Mouse (Mus musculus): Measurements from ENCODE around the gene Ubxn6. TPM values are rescaled to one million over a fixed set of nuclear protein-coding genes. Genes with fewer than 3 reads are reported as not detected.
A peak's percentile ranks its signal among the peaks of the same experiment; 100 is the strongest.
"Not testable (repeated sequence)": the region's sequence is repeated elsewhere in the genome, so short reads cannot be mapped to it uniquely, and the experiment has no call there.

Gene Ubxn6
- polyA plus RNA-seq, 1 experiment: 57.1 TPM

DNA sequence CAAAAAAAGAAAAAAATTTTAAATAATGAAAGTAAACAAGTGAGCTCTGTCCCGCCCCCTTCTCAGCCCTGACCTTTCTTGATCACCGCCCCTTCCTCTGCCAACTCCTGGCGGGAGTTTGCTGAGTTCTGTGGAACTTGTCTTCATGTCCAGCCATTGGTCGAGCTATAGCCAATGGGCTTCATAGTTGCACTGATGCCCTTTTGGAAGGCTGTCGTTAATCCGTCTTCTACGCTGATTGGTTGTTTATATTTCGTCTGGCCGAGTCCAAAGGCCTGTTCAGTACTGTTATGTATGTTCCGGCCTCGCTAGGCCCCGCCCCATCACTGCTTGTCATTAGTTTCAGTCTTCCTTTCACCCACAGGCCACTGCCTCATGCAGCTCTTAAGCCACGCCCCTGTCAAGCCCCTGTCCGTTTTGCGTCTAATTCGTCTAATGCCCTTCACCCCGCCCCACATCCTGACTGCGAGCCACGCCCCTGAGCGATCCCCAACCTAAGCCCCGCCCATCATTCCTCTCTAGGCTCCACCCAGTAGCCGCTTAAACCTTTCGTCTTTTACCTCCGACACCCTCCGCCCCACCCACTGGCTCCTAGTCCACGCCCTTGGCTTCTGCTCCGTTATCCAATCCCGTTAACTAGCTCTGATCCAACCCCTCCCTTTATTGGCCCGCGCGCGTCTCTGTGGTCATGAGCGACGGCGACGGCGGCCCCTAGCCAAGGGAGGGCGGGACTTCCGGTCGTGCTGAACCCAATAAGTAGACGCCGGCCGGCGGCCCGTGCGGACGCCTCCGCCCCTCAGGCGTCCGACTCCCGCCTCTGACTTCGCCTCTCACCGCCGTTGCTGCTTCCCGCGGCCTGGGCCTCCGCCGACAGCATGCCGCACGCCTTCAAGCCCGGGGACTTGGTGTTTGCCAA, 4.3 kb upstream of the Ubxn6 start, which contains the start of gene Hdgfl2:
Gene Hdgfl2 (plus strand): TSS at position 755 of the 916 bp plus-strand sequence.
- H3K4me1 ChIP-seq (ENCODE audit: control insufficient read depth, insufficient read depth, insufficient read length, low read length): peaks cover 11% of the 10 kb centered on the region
- under 1% methylated on average over 61 of the region's 61 CpGs for WGBS
- peaks cover 3% of the 10 kb centered on the region for H3K36me3 ChIP-seq (ENCODE audit: control insufficient read depth, insufficient read depth, low read length)
- H3K27ac ChIP-seq (ENCODE audit: insufficient read depth, low read depth, low read length): peak within 1 kb of the TSS; percentile 36; the same call in 1 of the 2 replicates
- H3K27me3 ChIP-seq (ENCODE audit: control insufficient read depth, insufficient read depth, low read length): no peaks in the 10 kb centered on the region
- TF ChIP-seq CTCF (IDR thresholded peaks at IDR 0.05; ENCODE audit: extremely low read depth, insufficient read length, insufficient replicate concordance, low read depth, low read length) (no peak), POLR2A (IDR thresholded peaks at IDR 0.05; ENCODE audit: low read depth, low read length) (peak; percentile 94)
- peak within 1 kb of the TSS; percentile 82 for H3K4me3 ChIP-seq (ENCODE audit: low read depth, low read length)

DNA sequence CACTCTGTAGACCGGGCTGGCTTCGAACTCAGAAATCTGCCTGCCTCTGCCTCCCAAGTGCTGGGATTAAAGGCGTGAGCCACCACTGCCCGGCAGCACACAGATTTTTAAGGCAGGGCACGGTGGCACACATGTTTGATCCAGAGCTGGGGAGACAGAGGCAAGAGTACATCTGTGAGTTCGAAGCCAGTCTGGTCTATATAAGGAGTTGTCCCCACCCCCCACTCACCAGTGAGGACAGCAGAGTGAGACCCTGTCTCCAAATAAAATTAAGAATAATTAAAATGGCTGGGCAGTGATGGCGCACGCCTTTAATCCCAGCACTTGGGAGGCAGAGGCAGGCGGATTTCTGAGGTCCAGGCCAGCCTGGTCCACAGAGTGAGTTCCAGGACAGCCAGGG, 3.5 kb upstream of the Ubxn6 start:
- H3K4me3 ChIP-seq (ENCODE audit: low read depth, low read length): peak overlapping the region; percentile 34; the same call in 1 of the 2 replicates
- WGBS: 64% methylated on average over 9 of the region's 9 CpGs
- 0 out of 2 replicates have a peak overlapping the region, but pooled peaks have one; percentile 36 for H3K27ac ChIP-seq (ENCODE audit: insufficient read depth, low read depth, low read length)
- not testable (repeated sequence) for H3K36me3 ChIP-seq (ENCODE audit: control insufficient read depth, insufficient read depth, low read length); H3K27me3 ChIP-seq (ENCODE audit: control insufficient read depth, insufficient read depth, low read length)
- H3K4me1 ChIP-seq (ENCODE audit: control insufficient read depth, insufficient read depth, insufficient read length, low read length): peaks cover 15% of the 10 kb centered on the region

DNA sequence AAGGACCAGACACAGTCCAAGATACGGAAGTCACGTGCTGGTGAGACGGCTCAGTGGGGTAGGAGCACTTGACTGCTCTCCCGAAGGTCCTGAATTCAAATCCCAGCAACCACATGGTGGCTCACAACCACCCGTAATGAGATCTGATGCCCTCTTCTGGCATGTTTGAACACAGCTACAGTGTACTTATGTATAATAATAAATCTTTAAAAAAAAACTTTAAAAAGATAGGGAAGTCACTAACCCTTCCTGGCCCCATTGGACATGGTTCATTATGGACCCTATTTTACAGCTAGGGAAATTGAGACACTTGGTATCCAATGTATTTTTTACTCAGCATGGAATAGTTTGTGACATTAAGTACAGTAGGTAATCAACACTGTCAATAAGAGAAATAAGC, 2.7 kb upstream of the Ubxn6 start:
- no peaks in the 10 kb centered on the region for H3K27me3 ChIP-seq (ENCODE audit: control insufficient read depth, insufficient read depth, low read length)
- H3K27ac ChIP-seq (ENCODE audit: insufficient read depth, low read depth, low read length): no peak overlapping the region
- no peak for TF ChIP-seq POLR2A (IDR thresholded peaks at IDR 0.05; ENCODE audit: low read depth, low read length)
- TF ChIP-seq CTCF (IDR thresholded peaks at IDR 0.05; ENCODE audit: extremely low read depth, insufficient read length, insufficient replicate concordance, low read depth, low read length): no peak
- 77% methylated on average over 5 of the region's 5 CpGs for WGBS
- peaks cover 15% of the 10 kb centered on the region for H3K4me1 ChIP-seq (ENCODE audit: control insufficient read depth, insufficient read depth, insufficient read length, low read length)
- H3K4me3 ChIP-seq (ENCODE audit: low read depth, low read length): no peak overlapping the region
- H3K36me3 ChIP-seq (ENCODE audit: control insufficient read depth, insufficient read depth, low read length): peaks cover 8% of the 10 kb centered on the region; the same call in 1 of the 2 replicates

- Histone ChIP-seq H3K4me1 (ENCODE audit: control insufficient read depth, insufficient read depth, insufficient read length, low read length) (peaks cover 10% of the 10 kb centered on the region), H3K4me3 (ENCODE audit: low read depth, low read length) (peak overlapping the region; percentile 99), H3K36me3 (ENCODE audit: control insufficient read depth, insufficient read depth, low read length) (peaks cover 36% of the 10 kb centered on the region), H3K27me3 (ENCODE audit: control insufficient read depth, insufficient read depth, low read length) (no peaks in the 10 kb centered on the region), H3K27ac (ENCODE audit: insufficient read depth, low read depth, low read length) (peak overlapping the region; percentile 99)
- WGBS: 8% methylated on average over 22 of the region's 22 CpGs
- TF ChIP-seq POLR2A (IDR thresholded peaks at IDR 0.05; ENCODE audit: low read depth, low read length) (no peak), CTCF (IDR thresholded peaks at IDR 0.05; ENCODE audit: extremely low read depth, insufficient read length, insufficient replicate concordance, low read depth, low read length) (no peak)
Measured at GRCm38 (mm10) chr17:56074097-56074826, 566 bp downstream of the Ubxn6 start.

DNA sequence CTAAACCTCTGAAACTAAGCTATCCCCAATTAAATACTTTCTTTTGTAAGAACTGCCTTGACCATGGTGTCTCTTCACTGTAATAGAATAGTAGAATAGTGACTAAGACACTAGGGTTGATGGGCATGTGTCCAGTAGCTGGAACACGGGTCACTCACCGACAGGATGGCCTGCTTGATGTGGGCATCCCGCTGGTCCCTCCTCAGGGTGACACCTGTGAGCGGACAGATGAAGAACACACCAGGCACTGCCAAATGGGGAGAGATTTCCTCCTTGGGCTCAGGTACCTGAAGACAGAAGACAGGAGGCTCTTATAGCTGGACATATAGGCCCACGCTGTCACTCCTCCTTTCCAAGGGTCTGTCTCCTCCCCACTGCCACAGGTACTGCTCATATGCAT, 2.6 kb downstream of the Ubxn6 start:
- no peak for TF ChIP-seq POLR2A (IDR thresholded peaks at IDR 0.05; ENCODE audit: low read depth, low read length)
- no peak for TF ChIP-seq CTCF (IDR thresholded peaks at IDR 0.05; ENCODE audit: extremely low read depth, insufficient read length, insufficient replicate concordance, low read depth, low read length)
- WGBS: 86% methylated on average over 5 of the region's 5 CpGs
- H3K4me3 ChIP-seq (ENCODE audit: low read depth, low read length): no peak overlapping the region
- peaks cover 55% of the 10 kb centered on the region for H3K36me3 ChIP-seq (ENCODE audit: control insufficient read depth, insufficient read depth, low read length)
- no peak overlapping the region for H3K27ac ChIP-seq (ENCODE audit: insufficient read depth, low read depth, low read length)
- peaks cover 10% of the 10 kb centered on the region; the same call in 1 of the 2 replicates for H3K4me1 ChIP-seq (ENCODE audit: control insufficient read depth, insufficient read depth, insufficient read length, low read length)
- no peaks in the 10 kb centered on the region for H3K27me3 ChIP-seq (ENCODE audit: control insufficient read depth, insufficient read depth, low read length)

GRCm38 (mm10) chr17:56071126-56071525, 3.7 kb downstream of the Ubxn6 start:
- H3K4me3 ChIP-seq (ENCODE audit: low read depth, low read length): no peak overlapping the region
- no peak overlapping the region for H3K27ac ChIP-seq (ENCODE audit: insufficient read depth, low read depth, low read length)
- peaks cover 60% of the 10 kb centered on the region for H3K36me3 ChIP-seq (ENCODE audit: control insufficient read depth, insufficient read depth, low read length)
- no peak for TF ChIP-seq POLR2A (IDR thresholded peaks at IDR 0.05; ENCODE audit: low read depth, low read length)
- TF ChIP-seq CTCF (IDR thresholded peaks at IDR 0.05; ENCODE audit: extremely low read depth, insufficient read length, insufficient replicate concordance, low read depth, low read length): no peak
- peaks cover 10% of the 10 kb centered on the region; the same call in 1 of the 2 replicates for H3K4me1 ChIP-seq (ENCODE audit: control insufficient read depth, insufficient read depth, insufficient read length, low read length)
- no peaks in the 10 kb centered on the region for H3K27me3 ChIP-seq (ENCODE audit: control insufficient read depth, insufficient read depth, low read length)

DNA sequence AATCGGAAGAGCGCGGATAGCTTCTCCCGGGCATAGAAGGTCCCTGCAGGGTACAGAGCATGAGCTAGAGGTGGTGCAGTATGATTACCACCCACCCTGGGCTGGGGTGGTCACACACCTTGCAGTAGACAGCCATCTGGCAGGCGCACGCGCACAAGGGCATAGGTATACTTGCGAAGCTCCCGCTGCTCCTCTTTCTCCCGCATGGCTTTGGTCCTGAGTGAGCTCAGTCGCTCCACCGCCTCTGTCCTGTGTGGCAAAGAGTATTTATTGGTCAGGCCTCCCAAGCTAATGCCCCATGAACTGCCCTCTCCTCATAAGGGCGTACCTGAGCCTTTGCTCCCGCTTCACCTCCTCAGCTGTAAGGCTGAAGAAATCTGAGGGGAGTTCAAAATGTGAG, 5.8 kb downstream of the Ubxn6 start:
- no peaks in the 10 kb centered on the region for H3K27me3 ChIP-seq (ENCODE audit: control insufficient read depth, insufficient read depth, low read length)
- no peak for TF ChIP-seq CTCF (IDR thresholded peaks at IDR 0.05; ENCODE audit: extremely low read depth, insufficient read length, insufficient replicate concordance, low read depth, low read length)
- TF ChIP-seq POLR2A (IDR thresholded peaks at IDR 0.05; ENCODE audit: low read depth, low read length): no peak
- WGBS: 95% methylated on average over 14 of the region's 14 CpGs
- H3K36me3 ChIP-seq (ENCODE audit: control insufficient read depth, insufficient read depth, low read length): peaks cover 62% of the 10 kb centered on the region
- peaks cover 3% of the 10 kb centered on the region; the same call in 1 of the 2 replicates for H3K4me1 ChIP-seq (ENCODE audit: control insufficient read depth, insufficient read depth, insufficient read length, low read length)
- H3K27ac ChIP-seq (ENCODE audit: insufficient read depth, low read depth, low read length): no peak overlapping the region
- H3K4me3 ChIP-seq (ENCODE audit: low read depth, low read length): no peak overlapping the region

All from small intestine, adult 2 months (tissue).